Comparison of ENCODE assay signal across 1 mouse cellular context in genomic region chr17:26972703-26973574, GRCm38 (mm10).
TF ChIP-seq lines count a peak whose summit lies in the region.

Gene Zbtb9 (plus strand): TSS chr17:26973167.

TF ChIP-seq in CH12.LX, 34 proteins besides CTCF, POLR2A, EP300 and RAD21 (continued from another document):
- TF ChIP-seq E2F4 (IDR thresholded peaks at IDR 0.05; ENCODE audit: insufficient replicate concordance, low read depth, low read length) (no peak), ZC3H11A (IDR thresholded peaks at IDR 0.05; ENCODE audit: low read depth, low read length) (no peak), UBTF (IDR thresholded peaks at IDR 0.05; ENCODE audit: low read depth, low read length) (no peak), IRF4 (IDR thresholded peaks at IDR 0.05; ENCODE audit: low read depth, low read length) (peak; percentile 14; the same call in 1 of the 2 replicates)
